ENCODE assay signal across 8 mouse cellular contexts in the genomic region with DNA sequence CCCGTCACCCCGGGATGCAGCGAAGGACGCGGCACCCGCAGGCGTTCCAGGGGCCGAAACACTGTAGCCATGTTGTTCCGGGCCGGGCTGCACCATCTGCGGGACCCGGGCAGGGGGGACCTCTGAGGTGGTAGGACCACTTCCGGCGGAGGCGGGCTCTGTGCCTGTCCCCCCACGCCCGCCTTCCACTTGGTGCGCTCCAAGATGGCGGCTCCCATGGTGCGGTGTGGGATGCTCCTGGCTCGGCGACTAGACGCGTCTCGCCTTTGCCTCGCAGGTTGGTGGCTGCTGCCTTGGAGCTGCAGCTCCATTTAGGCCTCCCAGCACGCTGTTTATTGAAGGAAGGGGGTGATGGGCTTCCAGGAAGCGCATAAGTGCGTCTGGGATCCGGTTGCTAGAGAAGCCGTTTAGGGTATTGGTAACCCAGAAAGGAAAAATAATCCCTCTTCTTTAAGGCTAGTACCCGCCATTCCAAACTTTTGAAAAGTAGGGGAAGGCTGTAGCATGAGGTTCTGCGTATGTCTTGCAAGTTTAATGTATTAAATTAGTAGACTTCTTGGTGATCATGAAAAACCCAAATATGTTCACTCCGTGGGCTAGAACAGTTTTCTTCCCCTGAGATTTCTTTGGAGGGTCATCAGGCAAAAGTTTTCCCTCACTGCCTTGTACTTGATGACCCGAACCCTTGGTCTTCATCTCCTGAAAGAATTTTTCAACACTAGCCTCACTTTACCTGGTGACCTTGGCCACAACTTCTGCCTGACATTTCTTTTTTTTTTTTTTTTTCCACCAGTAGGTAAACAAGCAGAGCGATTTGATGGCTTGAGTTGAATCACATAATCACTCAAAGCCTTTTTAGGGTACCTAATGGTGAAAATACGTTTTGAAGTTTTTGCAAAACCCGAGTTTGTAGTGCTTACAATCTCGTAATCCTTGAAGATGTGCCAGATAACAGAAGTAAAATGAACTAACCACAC. TPM values are rescaled to one million over a fixed set of nuclear protein-coding genes. Genes with fewer than 3 reads are reported as not detected.
DNase-seq lines count a peak whose midpoint lies in the region; ATAC-seq and TF ChIP-seq lines count a peak whose summit lies in the region.

A gene (minus strand): TSS at position 107 of the 977 bp plus-strand sequence.
A gene (plus strand): TSS at position 188 of the 977 bp plus-strand sequence.

- no peak for TF ChIP-seq CTCF in CH12.LX (conservative IDR thresholded peaks at IDR 0.05 in 1 of 2, IDR thresholded peaks at IDR 0.05 in 1 of 2; ENCODE audit: low read depth in 2 of 2, low read length in 2 of 2)

- 4% methylated on average over 39 of the region's 39 CpGs for WGBS in forebrain, embryonic 11.5 days
- WGBS in heart, embryonic 16.5 days: 2% methylated on average over 39 of the region's 39 CpGs
- 1% methylated on average over 39 of the region's 39 CpGs for WGBS in liver, embryonic 15.5 days (ENCODE audit: insufficient replicate concordance)
- WGBS in neural tube, embryonic 12.5 days: 4% methylated on average over 39 of the region's 39 CpGs

- peaks cover 42% of the 10 kb centered on the region for H3K79me2 ChIP-seq in CH12.LX (replicated peaks; ENCODE audit: control insufficient read depth, extremely low read depth, insufficient read depth, poor library complexity, severe bottlenecking)

- H3K27me3 ChIP-seq in CH12.LX (replicated peaks): no peaks in the 10 kb centered on the region
- no peaks in the 10 kb centered on the region for H3K27me3 ChIP-seq in forebrain, embryonic 11.5 days (ENCODE audit: control insufficient read depth, insufficient read depth, low read length)
- no peaks in the 10 kb centered on the region for H3K27me3 ChIP-seq in heart, embryonic 16.5 days (ENCODE audit: control insufficient read depth, insufficient read depth, low read length)
- no peaks in the 10 kb centered on the region for H3K27me3 ChIP-seq in liver, embryonic 15.5 days
- no peaks in the 10 kb centered on the region for H3K27me3 ChIP-seq in neural tube, embryonic 12.5 days (replicated peaks)

- dilution Hi-C loops in CH12.LX (cut with MboI; ENCODE audit: extremely low pct_ligation_motif_present, extremely low pct_unique_long_range_greater_than_20kb, low sequenced_read_pairs): no loop called here

- H3K4me3 ChIP-seq in CH12.LX (replicated peaks in 1 of 3; ENCODE audit: low read depth in 2 of 3, low read length in 2 of 3, poor library complexity in 1 of 3): peak within 1 kb of the TSS; percentile 92 to 97 (median 94)
- peak within 1 kb of the TSS; percentile 79 for H3K4me3 ChIP-seq in forebrain, embryonic 11.5 days (ENCODE audit: low read depth, low read length)
- peak within 1 kb of the TSS; percentile 83 for H3K4me3 ChIP-seq in heart, embryonic 16.5 days (ENCODE audit: low read length)
- peak within 1 kb of the TSS; percentile 81 for H3K4me3 ChIP-seq in liver, embryonic 15.5 days (replicated peaks)
- H3K4me3 ChIP-seq in neural tube, embryonic 12.5 days: peak within 1 kb of the TSS; percentile 84

- no peaks in the 10 kb centered on the region for H3K9me3 ChIP-seq in CH12.LX (replicated peaks; ENCODE audit: low read length)
- H3K9me3 ChIP-seq in forebrain, embryonic 11.5 days (ENCODE audit: control insufficient read depth, low read length): no peaks in the 10 kb centered on the region
- no peaks in the 10 kb centered on the region for H3K9me3 ChIP-seq in heart, embryonic 16.5 days (replicated peaks; ENCODE audit: control insufficient read depth, low read length)
- H3K9me3 ChIP-seq in liver, embryonic 15.5 days (replicated peaks): no peaks in the 10 kb centered on the region
- no peaks in the 10 kb centered on the region for H3K9me3 ChIP-seq in neural tube, embryonic 12.5 days

- TF ChIP-seq RAD21 in CH12.LX (IDR thresholded peaks at IDR 0.05; ENCODE audit: low read depth, low read length): no peak

- peak; percentile 96 for TF ChIP-seq POLR2A in CH12.LX (IDR thresholded peaks at IDR 0.05; ENCODE audit: low read depth, low read length)

- TF ChIP-seq EP300 in CH12.LX (IDR thresholded peaks at IDR 0.05; ENCODE audit: low read length): no peak

- peak; percentile 93 for DNase-seq in CH12.LX (ENCODE audit: extremely low read depth)
- DNase-seq in c-Kit-positive CD71-positive TER-119-negative erythroid progenitor cells, embryonic 14.5 days (ENCODE audit: low read depth): peak; percentile 90
- peak; percentile 99 for DNase-seq in forebrain, embryonic 11.5 days (ENCODE audit: low spot score)
- DNase-seq in kidney, postnatal 36 days: peak; percentile 98 to 99
- peak; percentile 91 for DNase-seq in telencephalon, adult 2 months (ENCODE audit: low read depth, low spot score)

- H3K27ac ChIP-seq in CH12.LX (ENCODE audit: insufficient read depth, low read depth): peak within 1 kb of the TSS; percentile 44; the same call in 1 of the 2 replicates
- H3K27ac ChIP-seq in forebrain, embryonic 11.5 days (ENCODE audit: low read depth, low read length): peak within 1 kb of the TSS; percentile 72
- H3K27ac ChIP-seq in heart, embryonic 16.5 days (ENCODE audit: low read length): peak within 1 kb of the TSS; percentile 82
- H3K27ac ChIP-seq in liver, embryonic 15.5 days (replicated peaks): peak within 1 kb of the TSS; percentile 75
- H3K27ac ChIP-seq in neural tube, embryonic 12.5 days: peak within 1 kb of the TSS; percentile 72

- H3K4me2 ChIP-seq in CH12.LX (ENCODE audit: insufficient read depth, low read depth, poor library complexity, severe bottlenecking): peak within 1 kb of the TSS; percentile 85
- H3K4me2 ChIP-seq in forebrain, embryonic 11.5 days (ENCODE audit: low read depth, low read length, severe bottlenecking): peak within 1 kb of the TSS; percentile 75
- H3K4me2 ChIP-seq in heart, embryonic 16.5 days (ENCODE audit: low read depth, low read length): peak within 1 kb of the TSS; percentile 67
- H3K4me2 ChIP-seq in liver, embryonic 15.5 days: peak within 1 kb of the TSS; percentile 78
- peak within 1 kb of the TSS; percentile 79 for H3K4me2 ChIP-seq in neural tube, embryonic 12.5 days (replicated peaks)

- H3K4me1 ChIP-seq in CH12.LX (ENCODE audit: control insufficient read depth in 1 of 2, insufficient read depth in 2 of 2): peaks cover 7 to 47% of the 10 kb centered on the region in 2 experiments
- H3K4me1 ChIP-seq in forebrain, embryonic 11.5 days (replicated peaks; ENCODE audit: control insufficient read depth, insufficient read depth, low read length): peaks cover 2% of the 10 kb centered on the region; the same call in 1 of the 2 replicates
- H3K4me1 ChIP-seq in heart, embryonic 16.5 days (ENCODE audit: control insufficient read depth, insufficient read depth, low read length): peaks cover 22% of the 10 kb centered on the region
- H3K4me1 ChIP-seq in liver, embryonic 15.5 days (replicated peaks): peaks cover 19% of the 10 kb centered on the region
- H3K4me1 ChIP-seq in neural tube, embryonic 12.5 days: peaks cover 14% of the 10 kb centered on the region

- H3K9ac ChIP-seq in CH12.LX (ENCODE audit: insufficient read depth, low read depth): peak within 1 kb of the TSS; percentile 83
- peak within 1 kb of the TSS; percentile 91 for H3K9ac ChIP-seq in forebrain, embryonic 11.5 days (ENCODE audit: low read length)
- H3K9ac ChIP-seq in heart, embryonic 16.5 days (ENCODE audit: low read length): peak within 1 kb of the TSS; percentile 84
- peak within 1 kb of the TSS; percentile 72 for H3K9ac ChIP-seq in liver, embryonic 15.5 days
- peak within 1 kb of the TSS; percentile 83 for H3K9ac ChIP-seq in neural tube, embryonic 12.5 days

- H3K36me3 ChIP-seq in CH12.LX (replicated peaks in 1 of 2; ENCODE audit: control insufficient read depth in 1 of 2, insufficient read depth in 1 of 2, low read length in 1 of 2): peaks cover 44 to 56% of the 10 kb centered on the region in 2 experiments
- no peaks in the 10 kb centered on the region; the same call in 1 of the 2 replicates for H3K36me3 ChIP-seq in forebrain, embryonic 11.5 days (ENCODE audit: control insufficient read depth, insufficient read depth, low read length)
- peaks cover 27% of the 10 kb centered on the region for H3K36me3 ChIP-seq in heart, embryonic 16.5 days (ENCODE audit: control insufficient read depth, insufficient read depth)
- peaks cover 36% of the 10 kb centered on the region for H3K36me3 ChIP-seq in liver, embryonic 15.5 days (replicated peaks)
- H3K36me3 ChIP-seq in neural tube, embryonic 12.5 days: peaks cover 40% of the 10 kb centered on the region

- ATAC-seq in forebrain, embryonic 11.5 days (replicated peaks; ENCODE audit: low FRiP score): peak; percentile 99
- peak; percentile 90 for ATAC-seq in heart, embryonic 16.5 days (replicated peaks; ENCODE audit: extremely low read depth, insufficient read depth, low FRiP score)
- peak; percentile 99 for ATAC-seq in liver, embryonic 15.5 days (ENCODE audit: insufficient read depth)
- ATAC-seq in neural tube, embryonic 12.5 days (ENCODE audit: low FRiP score, low read depth): peak; percentile 98

- in situ Hi-C loops in CH12.LX (cut with MboI; ENCODE audit: low pct_ligation_motif_present, low pct_unique_long_range_greater_than_20kb, low sequenced_read_pairs): no loop called here

TF ChIP-seq in CH12.LX, 34 proteins besides CTCF, POLR2A, EP300 and RAD21 (continues in another document):
- no peak for TF ChIP-seq JUND (conservative IDR thresholded peaks at IDR 0.05; ENCODE audit: low read depth, low read length)
- TF ChIP-seq SMC3 (IDR thresholded peaks at IDR 0.05; ENCODE audit: low read depth, low read length): no peak
- TF ChIP-seq MXI1 (IDR thresholded peaks at IDR 0.05; ENCODE audit: low read depth, low read length): peak; percentile 86
- TF ChIP-seq E2F4 (IDR thresholded peaks at IDR 0.05; ENCODE audit: insufficient replicate concordance, low read depth, low read length): no peak
- peak; percentile 92 for TF ChIP-seq HCFC1 (IDR thresholded peaks at IDR 0.05; ENCODE audit: low read depth, low read length)

RNA-seq across cellular contexts. Expression of the first gene that starts in this region (rescaled TPM):
- total RNA-seq in CH12.LX (2012; rRNA removed): 32.4 and 34.4 TPM in 2 replicates
- total RNA-seq in CH12.LX (2014; rRNA removed): 84.8 and 92.9 TPM in 2 replicates
- polyA plus RNA-seq in CH12.LX (2012; ENCODE audit: insufficient read length, low read depth): 36.9 and 52.2 TPM in 2 replicates
- polyA plus RNA-seq in forebrain, embryonic 11.5 days (2014; fragmentation: Nextera tagmentation; extraction: Ambion mirVana): 49.0 and 54.2 TPM in 2 replicates
- polyA plus RNA-seq in heart, embryonic 16.5 days (2015; fragmentation: Nextera tagmentation; extraction: Ambion mirVana): 78.8 and 79.2 TPM in 2 replicates
- polyA plus RNA-seq in liver, embryonic 15.5 days (2015; fragmentation: Nextera tagmentation; extraction: Ambion mirVana): 24.6 and 26.2 TPM in 2 replicates
- polyA plus RNA-seq in neural tube, embryonic 12.5 days (2016; fragmentation: Nextera tagmentation; extraction: Ambion mirVana): 45.3 and 47.3 TPM in 2 replicates

RNA-seq across cellular contexts. Expression of the second gene that starts in this region (rescaled TPM):
- total RNA-seq in CH12.LX (2012; rRNA removed) (46.6 and 46.8 TPM in 2 replicates), CH12.LX (2014; rRNA removed) (32.6 and 34.5 TPM in 2 replicates)
- 64.8 and 68.0 TPM in 2 replicates for polyA plus RNA-seq in CH12.LX (2012; ENCODE audit: insufficient read length, low read depth)
- polyA plus RNA-seq in forebrain, embryonic 11.5 days (2014; fragmentation: Nextera tagmentation; extraction: Ambion mirVana): 63.4 and 64.2 TPM in 2 replicates
- 96.5 and 97.0 TPM in 2 replicates for polyA plus RNA-seq in heart, embryonic 16.5 days (2015; fragmentation: Nextera tagmentation; extraction: Ambion mirVana)
- 25.9 and 28.0 TPM in 2 replicates for polyA plus RNA-seq in liver, embryonic 15.5 days (2015; fragmentation: Nextera tagmentation; extraction: Ambion mirVana)
- 45.9 and 49.4 TPM in 2 replicates for polyA plus RNA-seq in neural tube, embryonic 12.5 days (2016; fragmentation: Nextera tagmentation; extraction: Ambion mirVana)

Comparison
In these comparisons a context has a peak if more than half of its experiments do, and no peak if none do; other contexts are left out.
1. Peak in every context shown above with its lines: DNase-seq, ATAC-seq, H3K4me3 ChIP-seq and H3K27ac ChIP-seq.